Mouse (Mus musculus): ENCODE results near the gene Tnp1. TPM values are rescaled to one million over a fixed set of nuclear protein-coding genes. Genes with fewer than 3 reads are reported as not detected.

The Tnp1 gene
- total RNA-seq, 4 experiments from 2014 or later: not detected

GRCm38 (mm10) chr1:73006847-73007246, 8.9 kb downstream of the Tnp1 start:
- DNase-seq (ENCODE audit: low spot score in 2 of 2): no peak

DNA sequence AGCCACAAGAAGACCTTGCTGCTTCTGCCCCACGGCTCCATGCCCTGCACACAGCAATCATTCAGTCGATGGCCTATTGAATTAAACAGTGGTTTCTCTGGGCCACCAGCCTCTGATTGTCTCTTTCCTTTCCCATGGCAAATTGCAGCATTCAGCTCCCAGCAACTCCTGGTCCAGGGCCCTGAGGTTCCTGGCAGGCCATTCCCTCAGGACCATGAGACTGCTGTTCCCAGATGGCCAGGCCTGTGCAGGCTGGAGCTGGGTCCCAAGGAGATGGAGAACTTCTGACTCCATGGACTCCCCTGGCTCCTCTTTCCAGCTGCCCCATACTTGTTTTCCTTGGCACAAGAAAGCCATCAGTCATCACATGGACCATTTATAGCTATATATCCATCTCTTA, 10.8 kb downstream of the Tnp1 start:
- peak in 1 of 2 experiments; percentile 20 for DNase-seq (ENCODE audit: low spot score in 2 of 2)

GRCm38 (mm10) chr1:73002637-73003036, 13.1 kb downstream of the Tnp1 start:
- no peak for DNase-seq (ENCODE audit: low spot score in 2 of 2)

GRCm38 (mm10) chr1:73001961-73002360, 13.7 kb downstream of the Tnp1 start:
- DNase-seq (ENCODE audit: low spot score in 2 of 2): no peak

GRCm38 (mm10) chr1:72994751-72995528, 20.8 kb downstream of the Tnp1 start:
- DNase-seq (ENCODE audit: low spot score in 2 of 2): no peak

- DNase-seq (ENCODE audit: low spot score in 2 of 2): peak in 1 of 2 experiments; percentile 38
Measured at GRCm38 (mm10) chr1:72992944-72993464, 22.7 kb downstream of the Tnp1 start.

- no peak for DNase-seq (ENCODE audit: low spot score in 2 of 2)
Measured at GRCm38 (mm10) chr1:72992209-72992608, 23.5 kb downstream of the Tnp1 start.

DNA sequence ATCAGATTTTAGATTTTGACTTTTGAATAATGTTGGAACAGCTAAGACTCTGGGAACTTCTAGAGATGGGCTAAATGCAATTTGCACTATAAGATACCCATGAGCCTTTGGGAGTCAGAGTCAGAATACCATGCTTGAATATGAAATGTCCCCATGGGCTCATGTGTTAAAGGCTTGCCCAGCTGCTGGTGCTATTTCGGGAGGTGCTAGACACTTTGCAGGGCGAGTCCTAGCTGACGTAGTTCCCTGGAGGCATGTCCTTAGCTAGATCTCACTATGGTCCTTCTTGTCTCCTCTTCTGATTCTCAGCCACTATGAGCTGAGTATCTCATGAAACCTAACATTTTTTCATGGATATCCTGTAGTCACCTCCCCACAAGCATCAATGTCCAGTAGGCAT, 26.8 kb downstream of the Tnp1 start:
- DNase-seq (ENCODE audit: low spot score in 2 of 2): no peak

DNA sequence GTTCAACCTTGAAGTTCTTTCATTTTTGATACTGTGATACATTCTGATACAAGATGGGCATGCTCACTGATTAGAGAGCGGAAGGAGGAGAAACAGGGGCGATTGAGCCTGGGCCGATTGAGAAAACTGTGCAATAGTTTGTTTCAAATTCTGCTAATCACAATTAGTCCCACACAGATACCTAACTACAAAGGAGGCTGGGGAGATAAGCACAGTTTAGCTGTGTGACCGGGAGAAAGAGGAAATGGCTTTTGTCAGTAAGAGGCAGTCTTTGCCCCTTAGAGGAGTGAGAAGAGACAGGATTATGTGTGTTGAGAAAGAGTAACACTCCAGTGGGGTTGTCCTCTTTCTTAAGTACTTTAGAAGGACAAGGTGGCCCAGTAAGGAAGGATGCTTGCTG, 29.0 kb downstream of the Tnp1 start:
- no peak for DNase-seq (ENCODE audit: low spot score in 2 of 2)

GRCm38 (mm10) chr1:72978956-72979355, 36.8 kb downstream of the Tnp1 start:
- DNase-seq (ENCODE audit: low spot score in 2 of 2): peak in 1 of 2 experiments; percentile 31

DNA sequence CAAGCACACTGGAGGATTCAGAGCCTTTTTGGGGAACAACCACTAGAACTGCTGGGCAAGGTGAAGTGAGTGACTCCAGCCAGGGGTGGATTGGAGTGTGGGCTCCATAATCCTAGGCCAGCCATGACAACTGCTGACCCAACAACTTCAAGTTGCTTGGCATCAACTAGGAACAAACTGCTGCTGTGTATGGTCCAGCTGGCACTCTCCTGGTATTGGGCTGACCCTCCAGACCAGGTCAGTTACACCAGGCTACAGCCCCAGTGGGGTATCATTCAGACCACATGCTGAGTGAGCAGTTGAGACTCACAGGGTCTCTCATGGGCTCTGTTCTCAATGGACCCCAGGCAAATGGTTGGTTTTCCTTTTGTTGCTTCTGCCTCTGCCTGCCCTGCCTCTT, 41.5 kb downstream of the Tnp1 start:
- no peak for DNase-seq (ENCODE audit: low spot score in 2 of 2)

DNA sequence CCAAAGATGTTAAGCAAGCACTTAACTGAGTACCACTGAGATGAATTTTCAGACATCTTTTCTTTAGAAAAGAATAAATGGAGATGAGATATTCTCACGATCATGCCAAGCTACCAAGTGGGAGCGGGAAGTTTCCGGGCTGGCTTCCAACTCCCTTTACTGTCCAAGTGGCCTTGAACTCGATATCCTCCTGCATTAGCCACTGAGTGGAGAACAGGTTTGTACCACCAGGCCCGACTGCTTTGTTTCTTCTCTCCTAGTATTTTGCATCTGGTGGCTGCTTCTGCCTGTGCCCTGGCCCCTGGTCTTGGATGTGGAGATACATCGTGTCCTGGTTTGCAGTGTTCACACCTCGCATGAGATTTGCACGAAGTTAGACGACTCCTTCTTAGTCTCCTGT, 45.2 kb downstream of the Tnp1 start:
- DNase-seq (ENCODE audit: low spot score in 2 of 2): no peak

- DNase-seq (ENCODE audit: low spot score in 2 of 2): no peak
Measured at GRCm38 (mm10) chr1:72969113-72969812, 46.4 kb downstream of the Tnp1 start.

- peak in 1 of 2 experiments; percentile 84 for DNase-seq (ENCODE audit: low spot score in 2 of 2)
Measured at GRCm38 (mm10) chr1:72966423-72966822, 49.3 kb downstream of the Tnp1 start.

Other genes starting within 250 kb of the Tnp1 start
- 10 to 100 TPM; 49.5 to 63.9 (median 56.1) TPM for gene Igfbp2, start 191.4 kb downstream of the Tnp1 start, total RNA-seq (2022)
- gene Igfbp5, start 141.0 kb downstream of the Tnp1 start, total RNA-seq (2022): 10 to 100 TPM; 65.8 to 95.2 (median 82.5) TPM